Mouse (Mus musculus) heart, adult 2 months (tissue): ENCODE results near the gene Gtse1. TPM values are rescaled to one million over a fixed set of nuclear protein-coding genes. Genes with fewer than 3 reads are reported as not detected.

Experiments used
- DNase-seq, 2 experiments: peaks; one replicate each; pipeline ENCODE4 v3.0.0; 2021
- H3K27ac ChIP-seq: fragments of 200-600 bp; 2 replicates; pipeline ENCODE4 v1.8.1; 2022
- H3K27me3 ChIP-seq: fragments of 200-500 bp; 2 replicates; pipeline ENCODE4 v1.6.1; 2012; ENCODE audit warnings: mild to moderate bottlenecking, low read length, inconsistent platforms, mixed read lengths; ENCODE audit not compliant: control insufficient read depth, insufficient read depth
- H3K36me3 ChIP-seq: fragments of 200-500 bp; 2 replicates; pipeline ENCODE4 v1.6.1; 2012; ENCODE audit warnings: low read length, inconsistent platforms; ENCODE audit not compliant: control insufficient read depth, insufficient read depth
- H3K4me1 ChIP-seq: fragments of 200-500 bp; 2 replicates; pipeline ENCODE4 v1.6.1; 2011; ENCODE audit warnings: low read length; ENCODE audit not compliant: control insufficient read depth, insufficient read depth
- H3K4me3 ChIP-seq: fragments of 200-600 bp; 2 replicates; pipeline ENCODE4 v1.8.1; 2022
- H3K79me2 ChIP-seq: fragments of 200-500 bp; replicated peaks from 2 replicates; pipeline ENCODE4 v1.6.1; 2012; ENCODE audit warnings: mild to moderate bottlenecking, inconsistent platforms, low read length, moderate library complexity, mixed read lengths; ENCODE audit not compliant: control insufficient read depth, insufficient read depth
- H3K9ac ChIP-seq: fragments of 200-500 bp; 2 replicates; pipeline ENCODE4 v1.6.1; 2012; ENCODE audit warnings: low read depth, mild to moderate bottlenecking, control low read depth, inconsistent platforms, low read length, mixed read lengths
- CTCF ChIP-seq: fragments of 200-600 bp; IDR thresholded peaks from 2 replicates; pipeline ENCODE4 v1.8.1; 2022; ENCODE audit warnings: antibody characterized with exemption, mild to moderate bottlenecking, moderate library complexity
- EP300 ChIP-seq: fragments of 200-500 bp; IDR thresholded peaks from 2 replicates; pipeline ENCODE4 v1.6.1; 2011; ENCODE audit warnings: low read depth, low read length, control low read depth; ENCODE audit not compliant: insufficient read depth
- POLR2A ChIP-seq: fragments of 200-500 bp; IDR thresholded peaks from 2 replicates; pipeline ENCODE4 v1.6.1; 2011; ENCODE audit warnings: mild to moderate bottlenecking, low read depth, low read length, control low read depth; ENCODE audit not compliant: insufficient read depth
- WGBS: fragments of 180-500 bp; shearing (Covaris S2); methylation state at CpG from one replicate; pipeline ENCODE4 v1.1.7; 2018; 5-methylcytosine and 5-hydroxymethylcytosine counted together
- intact Hi-C: fragments of 180-260 bp; cut with DNase I; formaldehyde crosslinking; loops from one replicate; pipeline ENCODE4 v1.15.1; 2025
- polyA plus RNA-seq: library from polyadenylated mRNA; depleted of rRNA; stranded (reverse); fragments of >200 nt; gene quantifications from 2 replicates; pipeline ENCODE4 v1.2.3, GENCODE M21; 2012; rRNA removed
- total RNA-seq, 2 experiments: library from RNA; stranded (reverse); gene quantifications; 2 replicates each; pipeline ENCODE4 v1.2.3; 2021

Gene Gtse1
- total and polyA plus RNA-seq, 3 experiments: 0.21 to 0.53 (median 0.41) TPM

DNA sequence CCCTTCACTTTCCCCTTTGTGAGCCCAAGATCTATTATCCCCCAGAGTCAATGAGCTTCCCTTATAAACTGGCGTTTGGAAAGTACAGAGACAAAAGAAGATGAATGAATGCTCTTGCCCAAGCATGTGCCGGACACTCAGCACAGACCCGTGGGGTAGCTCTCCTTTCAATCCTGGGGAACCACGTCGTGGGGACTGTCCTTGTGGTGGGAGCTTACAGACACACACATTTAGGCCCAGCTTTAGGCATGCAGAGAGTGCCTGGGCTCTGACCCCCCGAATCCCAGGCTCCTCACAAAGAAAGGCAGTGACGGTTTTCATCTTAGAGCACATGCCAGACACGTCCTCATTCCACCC, 60.3 kb downstream of the Gtse1 start:
- WGBS: 83% methylated on average over 8 of the region's 8 CpGs
- H3K9ac ChIP-seq: no peak overlapping the region
- no peaks in the 10 kb centered on the region for H3K4me1 ChIP-seq
- H3K4me3 ChIP-seq: no peak overlapping the region
- no peaks in the 10 kb centered on the region for H3K36me3 ChIP-seq
- no peaks in the 10 kb centered on the region for H3K79me2 ChIP-seq
- intact Hi-C loops: no loop called here
- no peaks in the 10 kb centered on the region for H3K27me3 ChIP-seq
- TF ChIP-seq CTCF (no peak), POLR2A (no peak), EP300 (no peak)
- DNase-seq: no peak
- H3K27ac ChIP-seq: no peak overlapping the region

- no peaks in the 10 kb centered on the region for H3K79me2 ChIP-seq
- WGBS: 91% methylated on average over 11 of the region's 11 CpGs
- no peak overlapping the region for H3K9ac ChIP-seq
- intact Hi-C loops: no loop called here
- DNase-seq: no peak
- TF ChIP-seq CTCF: no peak
- TF ChIP-seq EP300: no peak
- TF ChIP-seq POLR2A: no peak
- no peak overlapping the region for H3K4me3 ChIP-seq
- no peaks in the 10 kb centered on the region for H3K27me3 ChIP-seq
- H3K36me3 ChIP-seq: no peaks in the 10 kb centered on the region
- H3K4me1 ChIP-seq: no peaks in the 10 kb centered on the region
- no peak overlapping the region for H3K27ac ChIP-seq
Measured at GRCm38 (mm10) chr15:85921855-85922254, 62.3 kb downstream of the Gtse1 start.

Other genes starting within 250 kb of the Gtse1 start
- gene Ppara, start 124.8 kb upstream of the Gtse1 start, total RNA-seq: 10 to 100 TPM; 53.1 to 60.7 TPM
- 12.9 and 25.4 TPM in 2 replicates for gene Ppara, start 124.8 kb upstream of the Gtse1 start, polyA plus RNA-seq
- gene Cdpf1, start 48.0 kb upstream of the Gtse1 start, total RNA-seq: 10 to 100 TPM; 31.6 to 37.3 TPM
- gene Cdpf1, start 48.0 kb upstream of the Gtse1 start, polyA plus RNA-seq: 36.4 and 42.6 TPM in 2 replicates
- gene Pkdrej, start 38.0 kb upstream of the Gtse1 start, total RNA-seq: 1 to 10 TPM; 3.9 to 4.2 TPM
- 1.8 and 3.0 TPM in 2 replicates for gene Pkdrej, start 38.0 kb upstream of the Gtse1 start, polyA plus RNA-seq
- gene Ttc38, start 27.4 kb upstream of the Gtse1 start, total RNA-seq: 10 to 100 TPM; 15.3 to 21.1 TPM
- gene Ttc38, start 27.4 kb upstream of the Gtse1 start, polyA plus RNA-seq: 6.8 and 10.6 TPM in 2 replicates
- 10 to 100 TPM; 15.7 to 15.9 TPM for gene Trmu, start 19.6 kb downstream of the Gtse1 start, total RNA-seq
- 23.5 and 27.8 TPM in 2 replicates for gene Trmu, start 19.6 kb downstream of the Gtse1 start, polyA plus RNA-seq
- 1 to 10 TPM; 4.5 to 5.0 TPM for gene Celsr1, start 174.0 kb downstream of the Gtse1 start, total RNA-seq
- 4.3 and 5.2 TPM in 2 replicates for gene Celsr1, start 174.0 kb downstream of the Gtse1 start, polyA plus RNA-seq
- 10 to 100 TPM; 27.6 to 31.5 TPM for gene Gramd4, start 197.9 kb downstream of the Gtse1 start, total RNA-seq
- gene Gramd4, start 197.9 kb downstream of the Gtse1 start, polyA plus RNA-seq: 25.3 and 39.8 TPM in 2 replicates